Mouse (Mus musculus) midbrain, embryonic 11.5 days (tissue): ENCODE measurements around the gene Sstr2. TPM values are rescaled to one million over a fixed set of nuclear protein-coding genes. Genes with fewer than 3 reads are reported as not detected.

Experiments
- ATAC-seq: fragments of 200-750 bp; cut with Nextera tagmentation; 2 replicates; pipeline ENCODE4 v1.8.0; 2017; ENCODE audit warnings: moderate TSS enrichment, moderate library complexity; ENCODE audit not compliant: low FRiP score
- DNase-seq: peaks from one replicate; pipeline ENCODE4 v3.0.0; 2015; ENCODE audit warnings: low spot score; ENCODE audit errors: missing footprints
- H3K27ac ChIP-seq: fragments of 300-500 bp; sonication (generic); 2 replicates; pipeline ENCODE4 v1.5.1; 2014; ENCODE audit warnings: low read depth, low read length
- H3K27me3 ChIP-seq: fragments of 300-500 bp; sonication (generic); 2 replicates; pipeline ENCODE4 v1.6.1; 2014; ENCODE audit warnings: mild to moderate bottlenecking, low read length, moderate library complexity, mixed read lengths; ENCODE audit not compliant: control insufficient read depth, insufficient read depth
- H3K36me3 ChIP-seq: fragments of 300-500 bp; sonication (generic); 2 replicates; pipeline ENCODE4 v1.6.1; 2014; ENCODE audit warnings: mild to moderate bottlenecking, low read length, moderate library complexity, mixed read lengths; ENCODE audit not compliant: control insufficient read depth, insufficient read depth
- H3K4me1 ChIP-seq: fragments of 300-500 bp; sonication (generic); 2 replicates; pipeline ENCODE4 v1.6.1; 2014; ENCODE audit warnings: low read length; ENCODE audit not compliant: control insufficient read depth, insufficient read depth
- H3K4me2 ChIP-seq: fragments of 300-500 bp; sonication (generic); 2 replicates; pipeline ENCODE4 v1.6.1; 2014; ENCODE audit warnings: mild to moderate bottlenecking, moderate library complexity
- H3K4me3 ChIP-seq: fragments of 300-500 bp; sonication (generic); 2 replicates; pipeline ENCODE4 v1.5.1; 2014; ENCODE audit warnings: low read depth, low read length
- H3K9ac ChIP-seq: fragments of 300-500 bp; sonication (generic); 2 replicates; pipeline ENCODE4 v1.6.1; 2014; ENCODE audit warnings: low read length
- H3K9me3 ChIP-seq: fragments of 300-500 bp; sonication (generic); 2 replicates; pipeline ENCODE4 v1.6.1; 2016; ENCODE audit warnings: low read length; ENCODE audit not compliant: control insufficient read depth
- WGBS: fragments of 180-500 bp; shearing (Covaris S2); extraction: QIAGEN DNeasy Blood & Tissue Kit; methylation state at CpG from one replicate; pipeline ENCODE4 v1.1.7; 2014; 5-methylcytosine and 5-hydroxymethylcytosine counted together
- polyA plus RNA-seq: library from polyadenylated mRNA; unstranded; fragments of >200 nt; fragmentation: Nextera tagmentation; extraction: Ambion mirVana; gene quantifications from 2 replicates; pipeline ENCODE4 v1.2.1, GENCODE M21; 2014

The Sstr2 gene
- polyA plus RNA-seq, 1 experiment from 2014 or later, result 12.4 TPM

- Histone ChIP-seq H3K9ac (no peak overlapping the region), H3K4me1 (0 out of 2 replicates have a peak, but pooled peaks cover 2% of the 10 kb centered on the region), H3K36me3 (peaks cover 5% of the 10 kb centered on the region; the same call in 1 of the 2 replicates), H3K4me3 (no peak overlapping the region), H3K4me2 (no peak overlapping the region), H3K27ac (no peak overlapping the region), H3K9me3 (no peaks in the 10 kb centered on the region), H3K27me3 (no peaks in the 10 kb centered on the region)
- DNase-seq (no peak), ATAC-seq (no peak)
- WGBS, result 85% methylated on average over 4 of the region's 4 CpGs
Measured at GRCm38 (mm10) chr11:113667704-113668103, 48.6 kb downstream of the Sstr2 start.

- Histone ChIP-seq H3K27me3 (no peaks in the 10 kb centered on the region), H3K27ac (no peak overlapping the region), H3K4me3 (no peak overlapping the region), H3K9ac (no peak overlapping the region), H3K36me3 (peaks cover 9% of the 10 kb centered on the region), H3K4me2 (no peak overlapping the region), H3K9me3 (no peaks in the 10 kb centered on the region), H3K4me1 (0 out of 2 replicates have a peak, but pooled peaks cover 2% of the 10 kb centered on the region)
- ATAC-seq, result no peak
- DNase-seq, result no peak
- 94% methylated on average over 5 of the region's 5 CpGs for WGBS
Measured at GRCm38 (mm10) chr11:113668857-113669256, 49.7 kb downstream of the Sstr2 start.

GRCm38 (mm10) chr11:113669711-113670110 lies 50.6 kb downstream of the Sstr2 start:
- Histone ChIP-seq H3K36me3 (peaks cover 6% of the 10 kb centered on the region), H3K4me1 (0 out of 2 replicates have a peak, but pooled peaks cover 2% of the 10 kb centered on the region), H3K27ac (no peak overlapping the region), H3K9me3 (no peaks in the 10 kb centered on the region), H3K27me3 (no peaks in the 10 kb centered on the region), H3K9ac (no peak overlapping the region), H3K4me3 (no peak overlapping the region), H3K4me2 (no peak overlapping the region)
- 88% methylated on average over 4 of the region's 4 CpGs for WGBS
- no peak for ATAC-seq
- no peak for DNase-seq

GRCm38 (mm10) chr11:113673614-113674013 lies 54.5 kb downstream of the Sstr2 start:
- Histone ChIP-seq H3K27me3 (no peaks in the 10 kb centered on the region), H3K4me3 (no peak overlapping the region), H3K4me2 (no peak overlapping the region), H3K4me1 (no peaks in the 10 kb centered on the region), H3K36me3 (peaks cover 6% of the 10 kb centered on the region), H3K27ac (no peak overlapping the region), H3K9ac (no peak overlapping the region), H3K9me3 (no peaks in the 10 kb centered on the region)
- 97% methylated on average over 4 of the region's 4 CpGs for WGBS
- ATAC-seq, result no peak
- DNase-seq, result no peak

GRCm38 (mm10) chr11:113674595-113674994 lies 55.5 kb downstream of the Sstr2 start:
- Histone ChIP-seq H3K4me2 (no peak overlapping the region), H3K4me1 (no peaks in the 10 kb centered on the region), H3K4me3 (no peak overlapping the region), H3K27me3 (no peaks in the 10 kb centered on the region), H3K27ac (no peak overlapping the region), H3K9me3 (no peaks in the 10 kb centered on the region), H3K9ac (no peak overlapping the region), H3K36me3 (peaks cover 6% of the 10 kb centered on the region)
- ATAC-seq, result no peak
- DNase-seq, result no peak
- 92% methylated on average over 5 of the region's 5 CpGs for WGBS

Other genes with a start within 250 kb of the Sstr2 start
- 30.0 and 30.1 TPM in 2 replicates for gene Cog1, start 29.8 kb downstream of the Sstr2 start, polyA plus RNA-seq
- gene Slc39a11, start 30.7 kb downstream of the Sstr2 start, polyA plus RNA-seq, result 17.7 and 17.8 TPM in 2 replicates
- gene Fam104a, start 64.8 kb downstream of the Sstr2 start, polyA plus RNA-seq, result 50.9 and 54.6 TPM in 2 replicates
- 23.3 and 23.4 TPM in 2 replicates for gene D11Wsu47e, start 65.1 kb downstream of the Sstr2 start, polyA plus RNA-seq
- 0.30 and 0.57 TPM in 2 replicates for gene Cpsf4l, start 90.7 kb downstream of the Sstr2 start, polyA plus RNA-seq
- gene Cdc42ep4, start 132.5 kb downstream of the Sstr2 start, polyA plus RNA-seq, result 54.6 and 60.4 TPM in 2 replicates